Mouse (Mus musculus): ENCODE results near the gene Miga1. TPM values are rescaled to one million over a fixed set of nuclear protein-coding genes. Genes with fewer than 3 reads are reported as not detected.
A peak's percentile ranks its signal among the peaks of the same experiment; 100 is the strongest.
"Not testable (repeated sequence)": the region's sequence is repeated elsewhere in the genome, so short reads cannot be mapped to it uniquely, and the experiment has no call there.

The Miga1 gene
- polyA plus RNA-seq, 1 experiment from 2014 or later: 21.1 TPM

DNA sequence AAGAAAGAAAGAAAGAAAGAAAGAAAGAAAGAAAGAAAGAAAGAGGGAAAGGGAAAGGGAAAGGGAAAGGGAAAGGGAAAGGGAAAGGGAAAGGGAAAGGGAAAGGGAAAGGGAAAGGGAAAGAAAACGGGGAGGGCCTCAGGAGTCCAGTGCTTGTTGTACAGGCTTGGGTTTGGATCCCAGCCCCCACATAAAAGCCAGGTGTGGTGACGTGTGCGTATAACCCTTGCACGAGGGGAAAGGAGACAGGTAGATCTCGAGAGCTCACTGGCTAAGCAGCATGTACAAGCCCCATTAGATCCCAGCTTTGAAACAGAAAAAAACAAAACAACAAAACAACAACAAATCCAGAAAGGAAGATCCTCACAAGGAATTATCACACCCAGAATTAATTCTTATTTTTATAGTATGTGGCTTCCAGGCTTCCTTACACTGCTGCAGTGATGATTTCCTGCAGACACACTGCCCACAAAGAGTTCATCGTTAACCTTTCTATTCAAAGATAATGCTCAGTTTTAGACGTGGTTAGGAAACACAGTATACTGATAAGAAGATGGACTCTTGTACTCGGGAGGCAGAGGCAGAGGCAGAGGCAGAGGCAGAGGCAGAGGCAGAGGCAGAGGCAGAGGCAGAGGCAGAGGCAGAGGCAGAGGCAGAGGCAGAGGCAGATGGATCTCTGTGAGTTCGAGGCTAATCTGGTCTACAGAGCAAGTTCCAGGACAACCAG, 23.6 kb downstream of the Miga1 start:
- H3K4me1 ChIP-seq (ENCODE audit: control insufficient read depth, insufficient read depth, low read length); H3K27me3 ChIP-seq (ENCODE audit: control insufficient read depth, insufficient read depth, low read length); H3K27ac ChIP-seq (replicated peaks; ENCODE audit: low read depth, low read length); H3K36me3 ChIP-seq (replicated peaks; ENCODE audit: control insufficient read depth, insufficient read depth, low read depth, low read length); DNase-seq (ENCODE audit: low spot score); H3K9ac ChIP-seq (replicated peaks; ENCODE audit: low read length); ATAC-seq (replicated peaks; ENCODE audit: insufficient number of reproducible peaks, low FRiP score, low TSS enrichment, low read depth); H3K4me3 ChIP-seq (ENCODE audit: low read depth, low read length); H3K9me3 ChIP-seq (replicated peaks; ENCODE audit: control insufficient read depth, low read length); H3K4me2 ChIP-seq (ENCODE audit: low read depth, low read length): not testable (repeated sequence)
- 80% methylated on average over 9 of the region's 9 CpGs for WGBS

DNA sequence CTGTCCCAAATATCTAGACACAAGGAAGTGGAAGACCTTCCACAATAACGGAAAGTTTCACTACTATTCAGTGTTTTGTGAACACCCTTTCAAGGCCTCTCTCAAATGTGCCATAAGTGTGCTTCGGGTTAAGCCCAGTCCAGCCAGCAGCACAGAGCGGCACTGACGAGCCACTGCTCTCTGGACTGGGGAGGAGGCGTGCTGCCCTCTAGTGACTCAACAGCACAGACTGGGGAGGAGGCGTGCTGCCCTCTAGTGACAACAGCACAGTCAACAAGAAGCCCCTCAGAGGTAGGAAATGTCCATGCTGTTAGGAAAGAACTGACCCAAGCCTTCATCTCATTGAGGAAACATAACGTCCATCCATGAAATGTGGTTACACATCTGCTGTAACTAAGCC, 24.6 kb downstream of the Miga1 start:
- 11% methylated on average over 7 of the region's 7 CpGs for WGBS
- H3K9ac ChIP-seq (replicated peaks; ENCODE audit: low read length): no peak overlapping the region
- no peaks in the 10 kb centered on the region for H3K36me3 ChIP-seq (replicated peaks; ENCODE audit: control insufficient read depth, insufficient read depth, low read depth, low read length)
- no peaks in the 10 kb centered on the region for H3K4me1 ChIP-seq (ENCODE audit: control insufficient read depth, insufficient read depth, low read length)
- no peak overlapping the region for H3K4me2 ChIP-seq (ENCODE audit: low read depth, low read length)
- ATAC-seq (replicated peaks; ENCODE audit: insufficient number of reproducible peaks, low FRiP score, low TSS enrichment, low read depth): peak; percentile 87
- H3K27me3 ChIP-seq (ENCODE audit: control insufficient read depth, insufficient read depth, low read length): no peaks in the 10 kb centered on the region
- peak; percentile 83 for DNase-seq (ENCODE audit: low spot score)
- H3K9me3 ChIP-seq (replicated peaks; ENCODE audit: control insufficient read depth, low read length): no peaks in the 10 kb centered on the region
- H3K4me3 ChIP-seq (ENCODE audit: low read depth, low read length): no peak overlapping the region
- no peak overlapping the region for H3K27ac ChIP-seq (replicated peaks; ENCODE audit: low read depth, low read length)

DNA sequence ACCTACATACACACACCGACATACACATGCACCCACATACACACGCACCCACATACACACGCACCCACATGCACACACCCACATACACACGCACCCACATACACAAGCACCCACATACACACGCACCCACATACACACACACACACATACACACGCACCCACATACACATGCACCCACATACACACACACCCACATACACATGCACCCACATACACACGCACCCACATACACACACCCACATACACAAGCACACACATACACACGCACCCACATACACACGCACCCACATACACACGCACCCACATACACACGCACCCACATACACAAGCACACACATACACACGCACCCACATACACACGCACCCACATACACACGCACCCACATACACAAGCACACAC, 25.5 kb downstream of the Miga1 start:
- not testable (repeated sequence) for H3K27ac ChIP-seq (replicated peaks; ENCODE audit: low read depth, low read length); H3K9me3 ChIP-seq (replicated peaks; ENCODE audit: control insufficient read depth, low read length); H3K27me3 ChIP-seq (ENCODE audit: control insufficient read depth, insufficient read depth, low read length); H3K9ac ChIP-seq (replicated peaks; ENCODE audit: low read length); H3K36me3 ChIP-seq (replicated peaks; ENCODE audit: control insufficient read depth, insufficient read depth, low read depth, low read length); H3K4me1 ChIP-seq (ENCODE audit: control insufficient read depth, insufficient read depth, low read length); ATAC-seq (replicated peaks; ENCODE audit: insufficient number of reproducible peaks, low FRiP score, low TSS enrichment, low read depth); DNase-seq (ENCODE audit: low spot score); H3K4me3 ChIP-seq (ENCODE audit: low read depth, low read length); H3K4me2 ChIP-seq (ENCODE audit: low read depth, low read length)
- WGBS: 79% methylated on average over 14 of the region's 14 CpGs

DNA sequence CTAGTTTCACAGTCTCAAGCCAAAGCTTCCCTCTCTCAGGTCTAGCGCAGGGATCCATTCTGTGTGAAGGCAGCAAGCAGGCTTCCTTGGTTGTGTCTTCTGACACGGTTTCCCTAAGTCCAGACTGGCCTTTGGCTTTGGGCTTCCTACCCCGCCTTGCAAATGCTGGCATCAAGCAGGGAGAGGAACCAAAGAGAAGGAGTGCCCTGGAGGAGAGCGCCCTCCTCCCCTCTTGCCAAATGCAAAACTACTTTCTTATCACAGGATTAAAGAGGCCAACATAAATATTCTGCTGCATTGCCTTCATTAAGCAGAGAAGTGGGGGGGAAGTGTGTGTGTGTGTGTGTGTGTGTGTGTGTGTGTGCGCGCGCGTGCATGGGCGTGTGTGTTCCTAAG, 31.0 kb downstream of the Miga1 start:
- Histone ChIP-seq H3K4me1 (ENCODE audit: control insufficient read depth, insufficient read depth, low read length) (no peaks in the 10 kb centered on the region), H3K36me3 (replicated peaks; ENCODE audit: control insufficient read depth, insufficient read depth, low read depth, low read length) (no peaks in the 10 kb centered on the region), H3K27ac (replicated peaks; ENCODE audit: low read depth, low read length) (no peak overlapping the region), H3K4me2 (ENCODE audit: low read depth, low read length) (no peak overlapping the region), H3K4me3 (ENCODE audit: low read depth, low read length) (no peak overlapping the region), H3K9ac (replicated peaks; ENCODE audit: low read length) (no peak overlapping the region), H3K27me3 (ENCODE audit: control insufficient read depth, insufficient read depth, low read length) (no peaks in the 10 kb centered on the region), H3K9me3 (replicated peaks; ENCODE audit: control insufficient read depth, low read length) (no peaks in the 10 kb centered on the region)
- DNase-seq (ENCODE audit: low spot score): no peak
- no peak for ATAC-seq (replicated peaks; ENCODE audit: insufficient number of reproducible peaks, low FRiP score, low TSS enrichment, low read depth)
- WGBS: 95% methylated on average over 9 of the region's 9 CpGs

DNA sequence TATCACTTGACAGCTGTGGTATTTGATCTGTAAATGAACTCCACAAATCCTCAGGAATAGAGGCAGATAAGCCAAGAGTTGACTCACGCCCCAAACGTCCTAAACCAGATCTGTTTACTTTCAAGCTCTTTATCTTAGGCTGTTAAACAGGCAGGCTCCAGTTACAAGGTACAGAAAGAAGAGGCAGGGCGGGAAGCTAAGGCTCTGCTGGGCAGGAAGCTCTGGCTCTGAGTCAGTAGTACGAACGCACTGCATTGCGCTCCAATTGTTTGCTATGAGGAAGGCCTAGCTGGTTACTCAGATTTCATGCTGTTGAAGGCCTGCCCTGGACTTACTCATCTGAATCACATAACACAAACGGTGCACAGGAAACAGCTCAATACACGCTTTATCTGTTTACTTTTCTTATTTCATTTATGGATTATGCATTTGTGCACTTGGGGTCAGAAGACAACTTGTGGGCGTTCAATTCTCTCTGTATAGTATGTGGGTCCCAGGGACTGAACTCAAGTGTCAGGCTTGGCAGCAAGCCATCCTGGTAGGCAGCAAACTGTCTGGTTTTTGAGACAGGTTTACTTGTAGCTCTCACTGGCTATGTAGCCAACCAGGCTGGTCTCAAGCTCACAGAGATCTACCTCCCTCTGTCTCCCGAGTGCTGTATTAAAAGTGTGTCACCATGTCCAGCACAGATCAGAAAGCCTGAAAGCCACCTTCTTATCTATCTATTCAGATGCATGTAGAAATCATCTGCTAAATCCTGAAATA, 31.5 kb downstream of the Miga1 start:
- H3K4me3 ChIP-seq (ENCODE audit: low read depth, low read length): no peak overlapping the region
- no peaks in the 10 kb centered on the region for H3K36me3 ChIP-seq (replicated peaks; ENCODE audit: control insufficient read depth, insufficient read depth, low read depth, low read length)
- H3K27me3 ChIP-seq (ENCODE audit: control insufficient read depth, insufficient read depth, low read length): no peaks in the 10 kb centered on the region
- DNase-seq (ENCODE audit: low spot score) (peak; percentile 31), ATAC-seq (replicated peaks; ENCODE audit: insufficient number of reproducible peaks, low FRiP score, low TSS enrichment, low read depth) (no peak)
- no peaks in the 10 kb centered on the region for H3K4me1 ChIP-seq (ENCODE audit: control insufficient read depth, insufficient read depth, low read length)
- H3K4me2 ChIP-seq (ENCODE audit: low read depth, low read length): no peak overlapping the region
- H3K9me3 ChIP-seq (replicated peaks; ENCODE audit: control insufficient read depth, low read length): no peaks in the 10 kb centered on the region
- H3K27ac ChIP-seq (replicated peaks; ENCODE audit: low read depth, low read length): no peak overlapping the region
- 57% methylated on average over 10 of the region's 10 CpGs for WGBS
- no peak overlapping the region for H3K9ac ChIP-seq (replicated peaks; ENCODE audit: low read length)

DNA sequence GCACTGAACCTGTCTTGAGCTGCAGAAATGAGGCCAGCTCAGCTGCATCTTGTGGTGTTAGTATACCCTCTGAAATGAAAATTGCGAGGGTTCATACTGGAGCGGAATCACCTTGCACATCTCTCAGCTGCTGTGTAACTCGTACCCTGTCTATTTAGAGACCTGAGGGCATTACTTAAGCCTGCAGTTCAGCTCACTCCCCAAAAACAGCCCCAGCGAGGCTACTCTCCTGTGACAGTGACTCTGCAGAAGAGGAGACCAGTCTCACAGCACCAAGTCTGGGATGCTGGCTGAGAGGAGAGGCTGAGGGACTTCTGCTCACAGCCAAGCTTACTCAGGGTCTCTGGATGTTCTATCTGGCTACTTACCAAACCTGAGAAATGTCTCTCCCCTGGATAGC, 34.2 kb downstream of the Miga1 start:
- no peak for ATAC-seq (replicated peaks; ENCODE audit: insufficient number of reproducible peaks, low FRiP score, low TSS enrichment, low read depth)
- WGBS: 79% methylated on average over 4 of the region's 4 CpGs

GRCm38 (mm10) chr3:152305080-152305479, 35.1 kb downstream of the Miga1 start:
- no peaks in the 10 kb centered on the region for H3K27me3 ChIP-seq (ENCODE audit: control insufficient read depth, insufficient read depth, low read length)
- 87% methylated on average over 8 of the region's 8 CpGs for WGBS
- no peaks in the 10 kb centered on the region for H3K36me3 ChIP-seq (replicated peaks; ENCODE audit: control insufficient read depth, insufficient read depth, low read depth, low read length)
- no peak overlapping the region for H3K4me3 ChIP-seq (ENCODE audit: low read depth, low read length)
- ATAC-seq (replicated peaks; ENCODE audit: insufficient number of reproducible peaks, low FRiP score, low TSS enrichment, low read depth) (no peak), DNase-seq (ENCODE audit: low spot score) (no peak)
- no peak overlapping the region for H3K27ac ChIP-seq (replicated peaks; ENCODE audit: low read depth, low read length)
- H3K9me3 ChIP-seq (replicated peaks; ENCODE audit: control insufficient read depth, low read length): no peaks in the 10 kb centered on the region
- no peak overlapping the region for H3K9ac ChIP-seq (replicated peaks; ENCODE audit: low read length)
- no peaks in the 10 kb centered on the region for H3K4me1 ChIP-seq (ENCODE audit: control insufficient read depth, insufficient read depth, low read length)
- H3K4me2 ChIP-seq (ENCODE audit: low read depth, low read length): no peak overlapping the region

More for the DNA sequence above, 34.2 kb downstream of the Miga1 start:
- Histone ChIP-seq H3K9ac (replicated peaks; ENCODE audit: low read length) (no peak overlapping the region), H3K4me3 (ENCODE audit: low read depth, low read length) (no peak overlapping the region), H3K4me2 (ENCODE audit: low read depth, low read length) (no peak overlapping the region), H3K4me1 (ENCODE audit: control insufficient read depth, insufficient read depth, low read length) (no peaks in the 10 kb centered on the region), H3K9me3 (replicated peaks; ENCODE audit: control insufficient read depth, low read length) (no peaks in the 10 kb centered on the region), H3K27me3 (ENCODE audit: control insufficient read depth, insufficient read depth, low read length) (no peaks in the 10 kb centered on the region), H3K36me3 (replicated peaks; ENCODE audit: control insufficient read depth, insufficient read depth, low read depth, low read length) (no peaks in the 10 kb centered on the region), H3K27ac (replicated peaks; ENCODE audit: low read depth, low read length) (no peak overlapping the region)
- no peak for DNase-seq (ENCODE audit: low spot score)

GRCm38 (mm10) chr3:152304093-152304815, 36.0 kb downstream of the Miga1 start:
- H3K9me3 ChIP-seq (replicated peaks; ENCODE audit: control insufficient read depth, low read length): no peaks in the 10 kb centered on the region
- peak; percentile 35 for DNase-seq (ENCODE audit: low spot score)
- H3K4me3 ChIP-seq (ENCODE audit: low read depth, low read length): no peak overlapping the region
- H3K4me2 ChIP-seq (ENCODE audit: low read depth, low read length): no peak overlapping the region
- no peak overlapping the region; the same call in 1 of the 2 replicates for H3K9ac ChIP-seq (replicated peaks; ENCODE audit: low read length)
- no peaks in the 10 kb centered on the region for H3K27me3 ChIP-seq (ENCODE audit: control insufficient read depth, insufficient read depth, low read length)
- no peaks in the 10 kb centered on the region for H3K36me3 ChIP-seq (replicated peaks; ENCODE audit: control insufficient read depth, insufficient read depth, low read depth, low read length)
- 39% methylated on average over 6 of the region's 6 CpGs for WGBS
- no peak overlapping the region for H3K27ac ChIP-seq (replicated peaks; ENCODE audit: low read depth, low read length)
- no peak for ATAC-seq (replicated peaks; ENCODE audit: insufficient number of reproducible peaks, low FRiP score, low TSS enrichment, low read depth)
- H3K4me1 ChIP-seq (ENCODE audit: control insufficient read depth, insufficient read depth, low read length): no peaks in the 10 kb centered on the region

Data from embryonic facial prominence, embryonic 11.5 days (tissue).